Mouse (Mus musculus): ENCODE measurements at regions not wholly inside any gene's neighbourhood (a gene's known extent, or its start where the extent isn't known, plus 50 kb on each side); places are given as distances from the start of the nearest gene placed in this dataset.

GRCm38 (mm10) chr6:53765302-53765701 lies 55.3 kb downstream of the Tril start:
- DNase-seq = no peak

GRCm38 (mm10) chr6:53762586-53762985 lies 58.0 kb downstream of the Tril start:
- no peak for DNase-seq

DNA sequence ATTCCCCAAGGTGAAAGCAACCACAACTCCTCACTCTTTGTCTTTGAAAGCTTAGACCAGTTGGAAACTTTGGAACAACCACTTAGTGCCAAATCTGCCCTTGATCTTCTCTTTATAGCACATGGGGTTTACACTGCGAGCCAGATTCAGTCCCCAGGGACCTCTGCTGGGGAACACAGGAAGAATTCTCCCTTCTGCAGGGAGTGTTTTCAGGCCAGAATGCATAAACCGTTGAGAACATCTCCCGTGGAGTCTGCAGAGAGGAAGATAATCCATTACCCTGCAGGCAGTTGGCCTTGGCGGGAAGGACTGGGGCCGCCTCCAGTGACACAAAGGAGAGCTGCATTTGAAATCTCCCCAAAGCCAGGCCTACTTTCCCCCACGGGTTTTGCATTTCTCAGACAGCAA lies 60.0 kb downstream of the Tril start:
- peak; percentile 55 for DNase-seq

DNA sequence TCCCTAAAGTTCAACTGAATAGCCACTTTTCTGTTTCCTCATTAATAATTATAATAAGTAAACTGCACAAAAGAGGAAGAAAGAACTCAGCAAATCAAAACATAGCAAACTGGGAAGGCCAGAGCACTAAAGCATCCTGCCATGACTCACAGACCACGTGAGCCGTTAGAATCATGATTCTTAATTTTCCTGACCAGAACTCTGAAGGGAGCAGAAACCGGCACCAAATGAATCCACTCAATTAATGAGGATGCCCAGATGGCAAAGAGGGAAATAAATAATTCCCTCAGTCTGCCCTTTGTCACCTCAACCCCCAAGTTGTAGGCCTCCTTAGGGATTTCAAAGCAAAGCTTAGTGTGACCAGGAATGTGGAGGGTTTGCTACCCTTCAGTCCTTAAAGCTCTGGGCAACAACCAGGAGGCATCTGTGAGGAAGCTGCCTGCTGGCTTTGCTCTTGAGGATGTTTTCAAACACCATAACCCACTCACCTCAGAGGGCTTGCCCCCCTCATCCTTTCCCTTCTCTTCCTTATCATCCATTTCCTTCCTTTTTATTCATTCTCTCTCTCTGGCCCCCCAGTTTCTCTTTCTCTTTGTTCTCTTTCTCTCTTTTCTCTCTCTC lies 60.8 kb downstream of the Tril start:
- no peak for DNase-seq

DNA sequence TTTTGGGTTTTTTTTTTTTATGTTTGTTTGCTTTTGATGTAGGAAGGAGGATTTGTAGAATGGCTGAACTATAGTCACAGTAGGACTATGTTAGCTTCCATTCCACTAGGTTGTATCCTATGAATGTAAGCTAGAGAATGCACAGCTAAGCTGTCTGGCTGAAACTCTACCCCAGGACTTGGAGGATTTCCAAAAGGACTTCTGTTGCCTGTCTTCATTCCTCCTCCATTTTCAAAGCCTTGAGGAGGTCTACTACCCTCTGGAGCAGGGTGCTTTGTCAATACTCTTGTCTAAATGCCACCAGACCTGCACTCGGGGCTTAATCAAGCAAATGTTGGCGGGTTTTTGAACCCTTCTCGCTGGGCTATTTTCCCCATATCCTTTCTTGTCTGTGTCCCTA lies 66.3 kb downstream of the Tril start:
- no peak for DNase-seq

DNA sequence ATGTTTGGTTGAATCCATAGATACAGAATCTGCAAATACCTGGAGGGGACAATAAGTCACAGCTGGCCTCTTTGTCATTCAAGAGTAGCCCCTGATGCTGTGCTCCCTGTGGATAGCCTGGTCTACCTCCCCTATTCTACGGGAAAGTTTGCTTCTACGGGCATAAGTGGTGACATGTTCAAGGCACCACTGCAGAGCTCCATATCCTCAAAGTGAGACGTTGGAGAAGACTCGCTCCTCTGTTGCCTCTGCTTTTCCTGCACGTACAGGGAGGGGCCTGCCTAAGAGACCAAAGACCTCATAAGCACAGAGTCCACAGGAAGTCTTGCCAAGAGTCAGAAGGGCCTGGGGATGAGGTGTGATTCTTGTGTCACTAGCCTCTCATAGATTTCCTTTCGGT lies 70.1 kb downstream of the Tril start:
- no peak for DNase-seq
